Mouse (Mus musculus): ENCODE measurements at regions not wholly inside any gene's neighbourhood (a gene's known extent, or its start where the extent isn't known, plus 50 kb on each side); places are given as distances from the start of the nearest gene placed in this dataset.

GRCm38 (mm10) chr2:75161075-75161474 lies 335.5 kb downstream of the Mtx2 start:
- TF ChIP-seq GATA4 (IDR thresholded peaks at IDR 0.05; ENCODE audit: insufficient replicate concordance, low read length): no peak

- TF ChIP-seq GATA4 (IDR thresholded peaks at IDR 0.05; ENCODE audit: insufficient replicate concordance, low read length): no peak
These were observed 339.4 kb downstream of the Mtx2 start for GRCm38 (mm10) chr2:75164987-75165386.

GRCm38 (mm10) chr2:75176267-75176666 lies 350.7 kb downstream of the Mtx2 start:
- no peak for TF ChIP-seq GATA4 (IDR thresholded peaks at IDR 0.05; ENCODE audit: insufficient replicate concordance, low read length)

- TF ChIP-seq GATA4 (IDR thresholded peaks at IDR 0.05; ENCODE audit: insufficient replicate concordance, low read length): no peak
These were observed 357.7 kb downstream of the Mtx2 start for GRCm38 (mm10) chr2:75183293-75183692.

GRCm38 (mm10) chr2:75202587-75203220 lies 377.1 kb downstream of the Mtx2 start:
- peak; percentile 55; the same call in 1 of the 2 replicates for TF ChIP-seq GATA4 (IDR thresholded peaks at IDR 0.05; ENCODE audit: insufficient replicate concordance, low read length)

- no peak for TF ChIP-seq GATA4 (IDR thresholded peaks at IDR 0.05; ENCODE audit: insufficient replicate concordance, low read length)
These were observed 383.5 kb downstream of the Mtx2 start for GRCm38 (mm10) chr2:75208821-75209758.

- no peak for TF ChIP-seq GATA4 (IDR thresholded peaks at IDR 0.05; ENCODE audit: insufficient replicate concordance, low read length)
These were observed 384.4 kb downstream of the Mtx2 start for GRCm38 (mm10) chr2:75209790-75210583.

GRCm38 (mm10) chr2:75216931-75217330 lies 391.3 kb downstream of the Mtx2 start:
- no peak for TF ChIP-seq GATA4 (IDR thresholded peaks at IDR 0.05; ENCODE audit: insufficient replicate concordance, low read length)

- TF ChIP-seq GATA4 (IDR thresholded peaks at IDR 0.05; ENCODE audit: insufficient replicate concordance, low read length): no peak
These were observed 395.3 kb downstream of the Mtx2 start for GRCm38 (mm10) chr2:75220775-75221359.

GRCm38 (mm10) chr2:75224443-75224842 lies 398.8 kb downstream of the Mtx2 start:
- 0 out of 2 replicates have a peak, but pooled peaks have one; percentile 37 for TF ChIP-seq GATA4 (IDR thresholded peaks at IDR 0.05; ENCODE audit: insufficient replicate concordance, low read length)

GRCm38 (mm10) chr2:75240976-75241375 lies 415.4 kb downstream of the Mtx2 start:
- no peak for TF ChIP-seq GATA4 (IDR thresholded peaks at IDR 0.05; ENCODE audit: insufficient replicate concordance, low read length)

GRCm38 (mm10) chr2:75244311-75245033 lies 414.6 kb upstream of the Hnrnpa3 start:
- TF ChIP-seq GATA4 (IDR thresholded peaks at IDR 0.05; ENCODE audit: insufficient replicate concordance, low read length): no peak

GRCm38 (mm10) chr2:75245256-75245655 lies 413.8 kb upstream of the Hnrnpa3 start:
- TF ChIP-seq GATA4 (IDR thresholded peaks at IDR 0.05; ENCODE audit: insufficient replicate concordance, low read length): no peak

GRCm38 (mm10) chr2:75245662-75246061 lies 413.4 kb upstream of the Hnrnpa3 start:
- TF ChIP-seq GATA4 (IDR thresholded peaks at IDR 0.05; ENCODE audit: insufficient replicate concordance, low read length): no peak

Measured in liver, adult (tissue).